Mouse (Mus musculus) lung, postnatal 0 days (tissue): Measurements from ENCODE around the gene Iqsec2. TPM values are rescaled to one million over a fixed set of nuclear protein-coding genes. Genes with fewer than 3 reads are reported as not detected.

Experiments
- ATAC-seq: fragments of 200-750 bp; cut with Nextera tagmentation; 2 replicates; pipeline ENCODE4 v1.8.0; 2017; ENCODE audit warnings: moderate library complexity
- DNase-seq: peaks from one replicate; pipeline ENCODE4 v3.0.0-alpha.2; 2016; ENCODE audit warnings: low spot score
- H3K27ac ChIP-seq: fragments of 300-500 bp; sonication (generic); 2 replicates; pipeline ENCODE4 v1.5.1; 2014; ENCODE audit warnings: antibody characterized with exemption, mild to moderate bottlenecking, low read length, mixed read lengths
- H3K27me3 ChIP-seq: fragments of 300-500 bp; sonication (generic); replicated peaks from 2 replicates; pipeline ENCODE4 v1.6.1; 2014; ENCODE audit warnings: low read length, mixed read lengths; ENCODE audit not compliant: insufficient read depth
- H3K36me3 ChIP-seq: fragments of 300-500 bp; sonication (generic); 2 replicates; pipeline ENCODE4 v1.6.1; 2014; ENCODE audit warnings: low read length, mixed read lengths; ENCODE audit not compliant: insufficient read depth
- H3K4me1 ChIP-seq: fragments of 300-500 bp; sonication (generic); 2 replicates; pipeline ENCODE4 v1.6.1; 2014; ENCODE audit warnings: antibody characterized with exemption, low read depth, low read length, mixed read lengths; ENCODE audit not compliant: insufficient read depth
- H3K4me2 ChIP-seq: fragments of 300-500 bp; sonication (generic); replicated peaks from 2 replicates; pipeline ENCODE4 v1.6.1; 2014; ENCODE audit warnings: low read depth, mild to moderate bottlenecking, low read length, moderate library complexity, mixed read lengths
- H3K4me3 ChIP-seq: fragments of 300-500 bp; sonication (generic); 2 replicates; pipeline ENCODE4 v1.5.1; 2014; ENCODE audit warnings: low read depth, low read length
- H3K9ac ChIP-seq: fragments of 300-500 bp; sonication (generic); replicated peaks from 2 replicates; pipeline ENCODE4 v1.6.1; 2014; ENCODE audit warnings: low read depth, mild to moderate bottlenecking
- H3K9me3 ChIP-seq: fragments of 300-500 bp; sonication (generic); 2 replicates; pipeline ENCODE4 v1.6.1; 2016; ENCODE audit warnings: low read length, mixed read lengths
- CTCF ChIP-seq: IDR thresholded peaks from 2 replicates; pipeline ENCODE4 v1.5.1; 2016; ENCODE audit warnings: antibody characterized with exemption, mild to moderate bottlenecking
- EP300 ChIP-seq: IDR thresholded peaks from 2 replicates; pipeline ENCODE4 v1.6.1; 2016; ENCODE audit warnings: antibody characterized with exemption, mild to moderate bottlenecking, control low read depth
- WGBS: fragments of 180-500 bp; shearing (Covaris S2); extraction: QIAGEN DNeasy Blood & Tissue Kit; methylation state at CpG from one replicate; pipeline ENCODE4 v1.1.7; 2014; 5-methylcytosine and 5-hydroxymethylcytosine counted together
- polyA plus RNA-seq: library from polyadenylated mRNA; unstranded; fragments of >200 nt; fragmentation: Nextera tagmentation; extraction: Ambion mirVana; gene quantifications from 2 replicates; pipeline ENCODE4 v1.2.1, GENCODE M21; 2015

The Iqsec2 gene
- polyA plus RNA-seq, 1 experiment from 2014 or later: 4.3 TPM

DNA sequence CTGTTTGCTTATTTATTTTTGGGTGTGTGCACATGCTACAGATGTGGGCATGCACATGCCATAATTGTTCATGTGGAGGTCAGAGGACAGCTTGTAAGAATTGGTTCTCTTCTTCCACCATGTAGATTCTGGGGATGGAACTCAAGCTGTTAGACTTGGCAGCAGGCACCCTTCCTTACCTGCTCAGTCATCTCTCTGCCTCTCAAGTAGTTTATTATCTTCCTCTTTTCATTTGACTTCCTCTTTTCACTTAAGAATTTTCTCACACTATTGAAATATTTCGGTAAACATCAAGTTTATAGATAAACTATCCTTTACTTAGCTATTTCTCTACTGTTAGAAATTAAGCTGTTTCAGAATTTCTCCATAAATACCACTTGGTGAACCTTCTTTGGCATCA lies 70.6 kb downstream of the Iqsec2 start:
- H3K4me3 ChIP-seq: no peak overlapping the region
- WGBS: 65% methylated on average over 1 of the region's 1 CpGs
- no peaks in the 10 kb centered on the region for H3K27me3 ChIP-seq
- TF ChIP-seq CTCF: no peak
- TF ChIP-seq EP300: no peak
- ATAC-seq (no peak), DNase-seq (no peak)
- no peak overlapping the region for H3K9ac ChIP-seq
- no peak overlapping the region for H3K4me2 ChIP-seq
- no peaks in the 10 kb centered on the region for H3K4me1 ChIP-seq
- H3K27ac ChIP-seq: no peak overlapping the region
- no peaks in the 10 kb centered on the region for H3K9me3 ChIP-seq
- H3K36me3 ChIP-seq: no peaks in the 10 kb centered on the region

DNA sequence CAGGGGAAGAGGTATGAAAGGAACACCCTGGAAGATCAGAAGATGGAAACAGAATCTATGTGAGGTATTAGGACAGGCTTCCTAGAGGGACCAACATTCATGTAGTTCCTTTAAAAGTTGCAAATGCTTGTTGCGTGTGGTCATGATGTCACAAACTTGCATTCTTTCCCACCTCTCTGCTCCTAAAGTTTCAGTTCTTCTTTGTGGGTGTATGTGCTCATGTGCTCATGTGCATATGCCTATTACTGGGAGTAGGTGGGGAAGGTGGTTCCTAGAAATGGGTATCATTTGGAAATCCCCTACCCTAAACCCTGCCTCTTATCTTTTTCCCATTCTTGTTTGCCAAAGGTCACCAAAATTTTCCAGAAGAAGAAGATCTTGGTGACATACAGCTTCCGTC lies 74.5 kb downstream of the Iqsec2 start:
- DNase-seq (no peak), ATAC-seq (no peak)
- H3K36me3 ChIP-seq: no peaks in the 10 kb centered on the region
- no peak overlapping the region for H3K27ac ChIP-seq
- no peak for TF ChIP-seq CTCF
- TF ChIP-seq EP300: no peak
- no peaks in the 10 kb centered on the region for H3K9me3 ChIP-seq
- H3K4me2 ChIP-seq: no peak overlapping the region
- H3K4me3 ChIP-seq: no peak overlapping the region
- 86% methylated on average over 2 of the region's 2 CpGs for WGBS
- H3K9ac ChIP-seq: no peak overlapping the region
- no peaks in the 10 kb centered on the region for H3K4me1 ChIP-seq
- no peaks in the 10 kb centered on the region for H3K27me3 ChIP-seq

- TF ChIP-seq CTCF (no peak), EP300 (no peak)
- Histone ChIP-seq H3K27ac (no peak overlapping the region), H3K27me3 (no peaks in the 10 kb centered on the region), H3K4me1 (no peaks in the 10 kb centered on the region), H3K9me3 (no peaks in the 10 kb centered on the region), H3K4me3 (no peak overlapping the region), H3K9ac (no peak overlapping the region), H3K36me3 (no peaks in the 10 kb centered on the region), H3K4me2 (no peak overlapping the region)
- DNase-seq (no peak), ATAC-seq (no peak)
- whole genome bisulfite sequencing: 70% methylated on average over 4 of the region's 4 CpGs
Observed at GRCm38 (mm10) chrX:152221721-152222120, 77.7 kb downstream of the Iqsec2 start.

- TF ChIP-seq EP300 (no peak), CTCF (no peak)
- Histone ChIP-seq H3K9me3 (no peaks in the 10 kb centered on the region), H3K9ac (no peak overlapping the region), H3K4me3 (no peak overlapping the region), H3K4me1 (no peaks in the 10 kb centered on the region), H3K27ac (no peak overlapping the region), H3K4me2 (no peak overlapping the region), H3K36me3 (no peaks in the 10 kb centered on the region), H3K27me3 (no peaks in the 10 kb centered on the region)
- WGBS: 43% methylated on average over 9 of the region's 9 CpGs
- DNase-seq: no peak
- ATAC-seq: no peak
Observed at GRCm38 (mm10) chrX:152222226-152222625, 78.2 kb downstream of the Iqsec2 start.

DNA sequence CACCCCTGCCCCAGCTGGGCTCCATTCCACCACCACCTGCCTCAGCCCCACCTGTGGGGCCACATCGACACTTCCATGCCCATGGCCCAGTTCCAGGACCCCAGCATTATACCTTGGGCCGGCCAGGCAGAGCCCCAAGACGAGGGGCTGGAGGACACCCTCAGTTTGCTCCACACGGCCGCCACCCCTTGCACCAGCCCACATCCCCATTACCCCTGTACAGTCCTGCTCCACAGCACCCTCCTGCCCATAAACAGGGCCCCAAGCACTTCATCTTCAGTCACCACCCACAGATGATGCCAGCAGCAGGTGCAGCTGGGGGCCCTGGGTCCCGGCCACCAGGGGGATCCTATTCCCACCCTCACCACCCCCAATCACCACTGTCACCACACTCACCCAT lies 79.2 kb downstream of the Iqsec2 start:
- H3K27ac ChIP-seq: no peak overlapping the region
- H3K9ac ChIP-seq: no peak overlapping the region
- H3K4me2 ChIP-seq: no peak overlapping the region
- no peaks in the 10 kb centered on the region for H3K36me3 ChIP-seq
- H3K27me3 ChIP-seq: no peaks in the 10 kb centered on the region
- 96% methylated on average over 3 of the region's 6 CpGs for WGBS
- H3K9me3 ChIP-seq: no peaks in the 10 kb centered on the region
- H3K4me3 ChIP-seq: no peak overlapping the region
- H3K4me1 ChIP-seq: no peaks in the 10 kb centered on the region
- TF ChIP-seq EP300 (no peak), CTCF (no peak)
- DNase-seq (no peak), ATAC-seq (no peak)

DNA sequence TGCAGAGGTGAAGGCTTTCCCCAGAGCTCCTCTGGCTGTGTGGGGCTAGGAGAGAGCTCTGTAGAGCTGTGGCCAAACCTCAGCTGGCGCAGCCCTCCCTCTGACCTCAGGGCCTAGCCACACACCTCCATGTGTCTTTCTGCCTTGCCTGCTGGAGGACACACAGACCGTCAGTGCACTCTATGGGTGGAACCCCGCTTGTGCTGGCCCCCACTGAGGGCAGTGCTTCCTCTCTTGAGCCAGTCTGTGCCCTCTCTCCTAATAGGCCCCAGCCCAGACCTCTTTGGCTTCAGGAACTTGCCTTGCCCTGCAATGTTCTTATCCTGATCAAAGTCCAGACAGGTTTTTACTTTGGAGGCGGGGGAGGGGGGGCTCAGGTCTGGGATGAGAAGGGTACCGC lies 80.2 kb downstream of the Iqsec2 start:
- H3K36me3 ChIP-seq: no peaks in the 10 kb centered on the region
- ATAC-seq (no peak), DNase-seq (no peak)
- no peak for TF ChIP-seq EP300
- no peak for TF ChIP-seq CTCF
- H3K9me3 ChIP-seq: no peaks in the 10 kb centered on the region
- H3K27ac ChIP-seq: no peak overlapping the region
- H3K9ac ChIP-seq: no peak overlapping the region
- H3K4me2 ChIP-seq: no peak overlapping the region
- no peak overlapping the region for H3K4me3 ChIP-seq
- WGBS: 70% methylated on average over 3 of the region's 5 CpGs
- no peaks in the 10 kb centered on the region for H3K4me1 ChIP-seq
- H3K27me3 ChIP-seq: no peaks in the 10 kb centered on the region
